Mouse (Mus musculus): ENCODE data around the gene Phykpl. TPM values are rescaled to one million over a fixed set of nuclear protein-coding genes. Genes with fewer than 3 reads are reported as not detected.
"Not testable (repeated sequence)": the region's sequence is repeated elsewhere in the genome, so short reads cannot be mapped to it uniquely, and the experiment has no call there.

The Phykpl gene
- total RNA-seq, 4 experiments from 2014 or later = 27.2 to 39.4 (median 33.3) TPM

GRCm38 (mm10) chr11:51586411-51586810, 1.9 kb downstream of the Phykpl start:
- no peak for DNase-seq

- no peak for DNase-seq
These were observed 2.5 kb downstream of the Phykpl start for GRCm38 (mm10) chr11:51587059-51587458.

GRCm38 (mm10) chr11:51588833-51589232, 4.3 kb downstream of the Phykpl start:
- DNase-seq = no peak

GRCm38 (mm10) chr11:51590002-51590401, 5.4 kb downstream of the Phykpl start:
- no peak for DNase-seq

- no peak for DNase-seq
These were observed 6.6 kb downstream of the Phykpl start for GRCm38 (mm10) chr11:51591168-51591567.

- DNase-seq = no peak
These were observed 7.4 kb downstream of the Phykpl start for GRCm38 (mm10) chr11:51591915-51592314.

- DNase-seq = no peak
These were observed 8.8 kb downstream of the Phykpl start for GRCm38 (mm10) chr11:51593368-51593767.

GRCm38 (mm10) chr11:51593849-51594248, 9.3 kb downstream of the Phykpl start:
- no peak for DNase-seq

- no peak for DNase-seq
These were observed 10.3 kb downstream of the Phykpl start for GRCm38 (mm10) chr11:51594715-51595350.

- no peak for DNase-seq
These were observed 11.0 kb downstream of the Phykpl start for GRCm38 (mm10) chr11:51595459-51596083.

GRCm38 (mm10) chr11:51597553-51597952, 13.0 kb downstream of the Phykpl start:
- DNase-seq = no peak

- no peak for DNase-seq
These were observed 17.7 kb downstream of the Phykpl start for GRCm38 (mm10) chr11:51602253-51602652.

GRCm38 (mm10) chr11:51605602-51606446, 21.3 kb downstream of the Phykpl start:
- DNase-seq = peak; percentile 88

GRCm38 (mm10) chr11:51606447-51607095, 22.0 kb downstream of the Phykpl start, which contains the start of gene Hnrnpab:
Gene Hnrnpab, minus strand, starts transcription at chr11:51606847.
- peak; percentile 96 for DNase-seq

GRCm38 (mm10) chr11:51607096-51607738, 22.7 kb downstream of the Phykpl start:
- DNase-seq = no peak

- no peak for DNase-seq
These were observed 24.8 kb downstream of the Phykpl start for GRCm38 (mm10) chr11:51609266-51609909.

- not testable (repeated sequence) for DNase-seq
These were observed 25.4 kb downstream of the Phykpl start for GRCm38 (mm10) chr11:51609940-51610339.

- DNase-seq = no peak
These were observed 29.7 kb downstream of the Phykpl start for GRCm38 (mm10) chr11:51614256-51614655.

GRCm38 (mm10) chr11:51615129-51615528, 30.6 kb downstream of the Phykpl start:
- no peak for DNase-seq

- peak; percentile 78 for DNase-seq
These were observed 31.0 kb downstream of the Phykpl start for GRCm38 (mm10) chr11:51615601-51616000.

GRCm38 (mm10) chr11:51616113-51616512, 31.6 kb downstream of the Phykpl start:
- not testable (repeated sequence) for DNase-seq

- no peak for DNase-seq
These were observed 33.1 kb downstream of the Phykpl start for GRCm38 (mm10) chr11:51617693-51618092.

Data from adrenal gland, adult 8-10 months (tissue).